Comparison of ENCODE assay signal across 17 mouse cellular contexts in genomic region chr4:88480130-88480529, GRCm38 (mm10). TPM values are rescaled to one million over a fixed set of nuclear protein-coding genes. Genes with fewer than 3 reads are reported as not detected.
DNase-seq lines count a peak whose midpoint lies in the region; ATAC-seq and TF ChIP-seq lines count a peak whose summit lies in the region.
"Had no signal": no experiment of that assay in that cellular context is flagged by ENCODE, and none has a peak within 500 bp of the region (broad histone marks: within the 10 kb centered on the region; RNA-seq: fewer than 3 reads in every experiment).

No protein-coding gene starts in this region.

- TF ChIP-seq RAD21 in CH12.LX (IDR thresholded peaks at IDR 0.05; ENCODE audit: low read depth, low read length): no peak

- intact Hi-C loops in gastrocnemius, postnatal 36 days (cut with DNase I): no loop called here

- ATAC-seq in lung, embryonic 14.5 days (ENCODE audit: insufficient read depth): peak; percentile 38; the same call in 1 of the 2 replicates
- ATAC-seq in embryonic facial prominence, embryonic 12.5 days (ENCODE audit: insufficient number of reproducible peaks, insufficient read depth, low FRiP score, low TSS enrichment): no peak
- ATAC-seq: hindbrain, postnatal 0 days had no signal

- no peak for TF ChIP-seq CTCF in lung, embryonic 14.5 days (IDR thresholded peaks at IDR 0.05; ENCODE audit: low read depth)
- no peak for TF ChIP-seq CTCF in CH12.LX (conservative IDR thresholded peaks at IDR 0.05 in 1 of 2, IDR thresholded peaks at IDR 0.05 in 1 of 2; ENCODE audit: low read depth in 2 of 2, low read length in 2 of 2)

- no peaks in the 10 kb centered on the region for H3K9me3 ChIP-seq in lung, embryonic 14.5 days (ENCODE audit: low read depth, low read length)
- H3K9me3 ChIP-seq in CH12.LX (replicated peaks; ENCODE audit: low read length): no peaks in the 10 kb centered on the region
- no peaks in the 10 kb centered on the region for H3K9me3 ChIP-seq in embryonic facial prominence, embryonic 12.5 days
- no peaks in the 10 kb centered on the region for H3K9me3 ChIP-seq in megakaryocyte, embryonic 14.5 days

- WGBS in lung, embryonic 14.5 days: 47% methylated on average over 6 of the region's 6 CpGs
- WGBS in embryonic facial prominence, embryonic 12.5 days: 48% methylated on average over 6 of the region's 6 CpGs

- in situ Hi-C loops in CH12.LX (cut with MboI; ENCODE audit: low pct_ligation_motif_present, low pct_unique_long_range_greater_than_20kb, low sequenced_read_pairs): no loop called here

- H3K4me3 ChIP-seq in lung, embryonic 14.5 days (ENCODE audit: low read depth, low read length): no peak overlapping the region
- no peak overlapping the region for H3K4me3 ChIP-seq in CH12.LX (replicated peaks in 1 of 3; ENCODE audit: low read depth in 2 of 3, low read length in 2 of 3, poor library complexity in 1 of 3)
- no peak overlapping the region for H3K4me3 ChIP-seq in embryonic facial prominence, embryonic 12.5 days
- peak overlapping the region; percentile 35 for H3K4me3 ChIP-seq in megakaryocyte, embryonic 14.5 days (replicated peaks)

- no peak for TF ChIP-seq POLR2A in CH12.LX (IDR thresholded peaks at IDR 0.05; ENCODE audit: low read depth, low read length)

- no peak overlapping the region for H3K9ac ChIP-seq in lung, embryonic 14.5 days
- no peak overlapping the region for H3K9ac ChIP-seq in CH12.LX (ENCODE audit: insufficient read depth, low read depth)
- no peak overlapping the region for H3K9ac ChIP-seq in embryonic facial prominence, embryonic 12.5 days
- H3K9ac ChIP-seq: liver, embryonic 14.5 days had no signal

- TF ChIP-seq EP300 in CH12.LX (IDR thresholded peaks at IDR 0.05; ENCODE audit: low read length): no peak

- peaks cover 9% of the 10 kb centered on the region; the same call in 1 of the 2 replicates for H3K4me1 ChIP-seq in lung, embryonic 14.5 days (ENCODE audit: insufficient read depth)
- peaks cover 0 to 10% of the 10 kb centered on the region in 2 experiments; a peak in 2 of 4 replicates for H3K4me1 ChIP-seq in CH12.LX (ENCODE audit: control insufficient read depth in 1 of 2, insufficient read depth in 2 of 2)
- no peaks in the 10 kb centered on the region for H3K4me1 ChIP-seq in embryonic facial prominence, embryonic 12.5 days
- H3K4me1 ChIP-seq in megakaryocyte, embryonic 14.5 days: peaks cover 26% of the 10 kb centered on the region

- H3K79me2 ChIP-seq in CH12.LX (replicated peaks; ENCODE audit: control insufficient read depth, extremely low read depth, insufficient read depth, poor library complexity, severe bottlenecking): no peaks in the 10 kb centered on the region

- no peaks in the 10 kb centered on the region for H3K27me3 ChIP-seq in lung, embryonic 14.5 days (ENCODE audit: insufficient read depth, low read length)
- no peaks in the 10 kb centered on the region for H3K27me3 ChIP-seq in CH12.LX (replicated peaks)
- no peaks in the 10 kb centered on the region for H3K27me3 ChIP-seq in embryonic facial prominence, embryonic 12.5 days
- H3K27me3 ChIP-seq in megakaryocyte, embryonic 14.5 days (replicated peaks): no peaks in the 10 kb centered on the region

- H3K4me2 ChIP-seq in lung, embryonic 14.5 days: no peak overlapping the region
- H3K4me2 ChIP-seq in CH12.LX (ENCODE audit: insufficient read depth, low read depth, poor library complexity, severe bottlenecking): no peak overlapping the region
- no peak overlapping the region for H3K4me2 ChIP-seq in embryonic facial prominence, embryonic 12.5 days (replicated peaks)
- H3K4me2 ChIP-seq: midbrain, embryonic 11.5 days had no signal

- H3K27ac ChIP-seq in lung, embryonic 14.5 days (ENCODE audit: low read depth): no peak overlapping the region
- H3K27ac ChIP-seq in CH12.LX (ENCODE audit: insufficient read depth, low read depth): no peak overlapping the region
- 0 out of 2 replicates have a peak overlapping the region, but pooled peaks have one; percentile 37 for H3K27ac ChIP-seq in embryonic facial prominence, embryonic 12.5 days
- H3K27ac ChIP-seq: hindbrain, postnatal 0 days; liver, embryonic 14.5 days had no signal

- no peaks in the 10 kb centered on the region for H3K36me3 ChIP-seq in lung, embryonic 14.5 days (ENCODE audit: insufficient read depth)
- no peaks in the 10 kb centered on the region for H3K36me3 ChIP-seq in CH12.LX (replicated peaks in 1 of 2; ENCODE audit: control insufficient read depth in 1 of 2, insufficient read depth in 1 of 2, low read length in 1 of 2)
- H3K36me3 ChIP-seq in embryonic facial prominence, embryonic 12.5 days: no peaks in the 10 kb centered on the region
- no peaks in the 10 kb centered on the region for H3K36me3 ChIP-seq in megakaryocyte, embryonic 14.5 days (replicated peaks; ENCODE audit: low read length)

- dilution Hi-C loops in CH12.LX (cut with MboI; ENCODE audit: extremely low pct_ligation_motif_present, extremely low pct_unique_long_range_greater_than_20kb, low sequenced_read_pairs): no loop called here

- peak; percentile 63 for DNase-seq in lung, embryonic 14.5 days
- no peak for DNase-seq in lung, adult 18-20 months
- peak; percentile 28 for DNase-seq in CH12.LX (ENCODE audit: extremely low read depth)
- no peak for DNase-seq in kidney, postnatal 14 days
- no peak for DNase-seq in gastrocnemius, postnatal 36 days
- DNase-seq: cerebellum, adult 18-20 months; layer of hippocampus, adult 9-11 months had no signal

TF ChIP-seq in CH12.LX, 34 proteins besides CTCF, POLR2A, EP300 and RAD21:
- TF ChIP-seq HCFC1 (IDR thresholded peaks at IDR 0.05; ENCODE audit: low read depth, low read length): no peak
- no peak for TF ChIP-seq SMC3 (IDR thresholded peaks at IDR 0.05; ENCODE audit: low read depth, low read length)
- no peak for TF ChIP-seq NRF1 (IDR thresholded peaks at IDR 0.05; ENCODE audit: low read depth, low read length)
- no peak for TF ChIP-seq KAT2A (IDR thresholded peaks at IDR 0.05; ENCODE audit: insufficient replicate concordance, low read length)
- TF ChIP-seq JUN (IDR thresholded peaks at IDR 0.05; ENCODE audit: insufficient read depth, low read depth, low read length): no peak
- no peak for TF ChIP-seq MEF2A (IDR thresholded peaks at IDR 0.05; ENCODE audit: borderline replicate concordance, low read depth, low read length)
- no peak for TF ChIP-seq POLR2AphosphoS2 (IDR thresholded peaks at IDR 0.05; ENCODE audit: low read depth, low read length)
- TF ChIP-seq JUND (conservative IDR thresholded peaks at IDR 0.05; ENCODE audit: low read depth, low read length): no peak

RNA-seq across cellular contexts. Expression of gene Hacd4, which starts 41.4 kb away (rescaled TPM):
- 9.3 and 9.9 TPM in 2 replicates for polyA plus RNA-seq in lung, embryonic 14.5 days (2014; fragmentation: Nextera tagmentation; extraction: Ambion mirVana)
- total RNA-seq in CH12.LX (2012; rRNA removed): 0.17 and 0.21 TPM in 2 replicates
- not detected in 2 replicates for total RNA-seq in CH12.LX (2014; rRNA removed)
- 0.16 TPM in 1 of 2 replicates, not detected in the other for polyA plus RNA-seq in CH12.LX (2012; ENCODE audit: insufficient read length, low read depth)
- 6.0 and 6.9 TPM in 2 replicates for polyA plus RNA-seq in embryonic facial prominence, embryonic 12.5 days (2016; fragmentation: Nextera tagmentation; extraction: Ambion mirVana)
- 0.48 and 5.1 TPM in 2 replicates for polyA plus RNA-seq in megakaryocyte, embryonic 14.5 days (2012; ENCODE audit: insufficient read depth, low replicate concordance)
- total RNA-seq in gastrocnemius, postnatal 36 days (2021): 1 to 10 TPM; 1.0 to 1.2 TPM

RNA-seq across cellular contexts. Expression of gene Ifnb1, which starts 42.4 kb away (rescaled TPM):
- not detected in 2 replicates for polyA plus RNA-seq in lung, embryonic 14.5 days (2014; fragmentation: Nextera tagmentation; extraction: Ambion mirVana)
- total RNA-seq in CH12.LX (2012; rRNA removed) (not detected in 2 replicates), CH12.LX (2014; rRNA removed) (not detected in 2 replicates)
- polyA plus RNA-seq in CH12.LX (2012; ENCODE audit: insufficient read length, low read depth): not detected in 2 replicates
- not detected in 2 replicates for polyA plus RNA-seq in embryonic facial prominence, embryonic 12.5 days (2016; fragmentation: Nextera tagmentation; extraction: Ambion mirVana)
- polyA plus RNA-seq in megakaryocyte, embryonic 14.5 days (2012; ENCODE audit: insufficient read depth, low replicate concordance): not detected in 2 replicates
- total RNA-seq in gastrocnemius, postnatal 36 days (2021): not detected
- total RNA-seq: heart, adult 18-20 months; heart, postnatal 10 days; hindbrain, postnatal 0 days; left cerebral cortex, postnatal 10 days had no signal
- polyA plus RNA-seq: brain, embryonic 14.5 days; hindbrain, postnatal 0 days; kidney, embryonic 14.5 days; liver, embryonic 14.5 days; midbrain, embryonic 11.5 days had no signal

Comparison
In these comparisons a context has a peak if more than half of its experiments do, and no peak if none do; other contexts are left out.
1. DNase-seq: peak in lung, embryonic 14.5 days (single experiment) and CH12.LX (single experiment); none in lung, adult 18-20 months (0 of 2), kidney, postnatal 14 days (single experiment) and gastrocnemius, postnatal 36 days (0 of 2).